Mouse (Mus musculus): ENCODE measurements around the gene Mtus2.

GRCm38 (mm10) chr5:148251847-148252246 lies 294.7 kb downstream of the Mtus2 start:
- TF ChIP-seq CHD2 (IDR thresholded peaks at IDR 0.05; ENCODE audit: low read depth, low read length) (no peak), ZNF384 (IDR thresholded peaks at IDR 0.05; ENCODE audit: low read depth, low read length) (no peak), MAFK (IDR thresholded peaks at IDR 0.05; ENCODE audit: insufficient read depth, low read depth, low read length) (no peak)
